In genomic region chr2:152069434-152069786, GRCm38 (mm10) we compare ENCODE assay signal across 17 mouse cellular contexts. TPM values are rescaled to one million over a fixed set of nuclear protein-coding genes. Genes with fewer than 3 reads are reported as not detected.
DNase-seq lines count a peak whose midpoint lies in the region; ATAC-seq and TF ChIP-seq lines count a peak whose summit lies in the region.
"Had no signal": no experiment of that assay in that cellular context is flagged by ENCODE, and none has a peak within 500 bp of the region (broad histone marks: within the 10 kb centered on the region; RNA-seq: fewer than 3 reads in every experiment).

No protein-coding gene starts in this region.

- no peak overlapping the region for H3K4me3 ChIP-seq in embryonic facial prominence, embryonic 10.5 days
- H3K4me3 ChIP-seq in forebrain, embryonic 12.5 days (replicated peaks), result no peak overlapping the region
- no peak overlapping the region for H3K4me3 ChIP-seq in hindbrain, embryonic 11.5 days (ENCODE audit: low read depth, low read length)
- H3K4me3 ChIP-seq in midbrain, embryonic 14.5 days (replicated peaks; ENCODE audit: low read depth, low read length), result no peak overlapping the region
- no peak overlapping the region for H3K4me3 ChIP-seq in heart, adult 2 months
- H3K4me3 ChIP-seq: limb, embryonic 15.5 days had no signal

- H3K27me3 ChIP-seq in embryonic facial prominence, embryonic 10.5 days (replicated peaks; ENCODE audit: low read depth, poor library complexity, severe bottlenecking), result peaks cover 13% of the 10 kb centered on the region; the same call in 1 of the 2 replicates
- H3K27me3 ChIP-seq in forebrain, embryonic 12.5 days, result 0 out of 2 replicates have a peak, but pooled peaks cover 6% of the 10 kb centered on the region
- no peaks in the 10 kb centered on the region; the same call in 1 of the 2 replicates for H3K27me3 ChIP-seq in hindbrain, embryonic 11.5 days (ENCODE audit: control insufficient read depth, insufficient read depth, low read length)
- no peaks in the 10 kb centered on the region for H3K27me3 ChIP-seq in midbrain, embryonic 14.5 days (ENCODE audit: control insufficient read depth, insufficient read depth, low read length)
- H3K27me3 ChIP-seq in heart, adult 2 months (ENCODE audit: control insufficient read depth, insufficient read depth, low read length), result peaks cover 2% of the 10 kb centered on the region; the same call in 1 of the 2 replicates

- no peak for TF ChIP-seq EP300 in heart, adult 2 months (IDR thresholded peaks at IDR 0.05; ENCODE audit: insufficient read depth, low read depth, low read length)

- H3K9ac ChIP-seq in forebrain, embryonic 12.5 days, result peak overlapping the region; percentile 25; the same call in 1 of the 2 replicates
- 0 out of 2 replicates have a peak overlapping the region, but pooled peaks have one; percentile 37 for H3K9ac ChIP-seq in hindbrain, embryonic 11.5 days (ENCODE audit: low read depth, low read length)
- no peak overlapping the region for H3K9ac ChIP-seq in midbrain, embryonic 14.5 days (replicated peaks; ENCODE audit: low read length)
- no peak overlapping the region for H3K9ac ChIP-seq in heart, adult 2 months (ENCODE audit: low read depth, low read length)
- H3K9ac ChIP-seq: limb, embryonic 15.5 days had no signal

- TF ChIP-seq POLR2A in heart, adult 2 months (IDR thresholded peaks at IDR 0.05; ENCODE audit: insufficient read depth, low read depth, low read length), result no peak

- TF ChIP-seq CTCF in heart, adult 2 months (IDR thresholded peaks at IDR 0.05), result no peak

- peak overlapping the region; percentile 57 for H3K27ac ChIP-seq in embryonic facial prominence, embryonic 10.5 days (replicated peaks)
- peak overlapping the region; percentile 94 for H3K27ac ChIP-seq in forebrain, embryonic 12.5 days
- peak overlapping the region; percentile 86 for H3K27ac ChIP-seq in hindbrain, embryonic 11.5 days (ENCODE audit: low read depth, low read length)
- H3K27ac ChIP-seq in midbrain, embryonic 14.5 days (replicated peaks; ENCODE audit: low read depth, low read length), result peak overlapping the region; percentile 70
- no peak overlapping the region for H3K27ac ChIP-seq in heart, adult 2 months
- H3K27ac ChIP-seq: limb, embryonic 15.5 days had no signal

- WGBS in embryonic facial prominence, embryonic 10.5 days, result 56% methylated on average over 9 of the region's 9 CpGs
- WGBS in forebrain, embryonic 12.5 days, result 31% methylated on average over 9 of the region's 9 CpGs
- WGBS in hindbrain, embryonic 11.5 days, result 32% methylated on average over 9 of the region's 9 CpGs
- 51% methylated on average over 9 of the region's 9 CpGs for WGBS in midbrain, embryonic 14.5 days
- WGBS in heart, adult 2 months, result 69% methylated on average over 9 of the region's 9 CpGs

- intact Hi-C loops in heart, adult 2 months (cut with DNase I), result no loop called here

- no peak for DNase-seq in embryonic facial prominence, embryonic 10.5 days (ENCODE audit: low spot score)
- no peak for DNase-seq in hindbrain, embryonic 11.5 days (ENCODE audit: low spot score)
- peak; percentile 43 for DNase-seq in midbrain, embryonic 14.5 days
- no peak for DNase-seq in heart, adult 2 months
- no peak for DNase-seq in layer of hippocampus, adult 9-11 months
- no peak for DNase-seq in ovary, postnatal 36 days (ENCODE audit: low spot score)
- DNase-seq: cerebellum, adult 9-11 months; gastrocnemius, postnatal 10 days; heart, postnatal 14 days; kidney, adult 9 months; kidney, postnatal 36 days; lung, adult 18-20 months; right cerebral cortex, adult 18-20 months had no signal

- no peaks in the 10 kb centered on the region for H3K79me2 ChIP-seq in heart, adult 2 months (replicated peaks; ENCODE audit: control insufficient read depth, insufficient read depth, low read length)

- H3K4me2 ChIP-seq in forebrain, embryonic 12.5 days, result peak overlapping the region; percentile 21
- H3K4me2 ChIP-seq in hindbrain, embryonic 11.5 days (replicated peaks; ENCODE audit: low read depth, low read length), result no peak overlapping the region
- no peak overlapping the region for H3K4me2 ChIP-seq in midbrain, embryonic 14.5 days (ENCODE audit: low read length)
- H3K4me2 ChIP-seq: heart, embryonic 11.5 days; limb, embryonic 15.5 days had no signal

- peaks cover 14% of the 10 kb centered on the region for H3K4me1 ChIP-seq in embryonic facial prominence, embryonic 10.5 days
- peaks cover 18% of the 10 kb centered on the region for H3K4me1 ChIP-seq in forebrain, embryonic 12.5 days
- H3K4me1 ChIP-seq in hindbrain, embryonic 11.5 days (replicated peaks; ENCODE audit: control insufficient read depth, insufficient read depth, low read length), result peaks cover 11% of the 10 kb centered on the region
- peaks cover 15% of the 10 kb centered on the region for H3K4me1 ChIP-seq in midbrain, embryonic 14.5 days (ENCODE audit: control insufficient read depth, insufficient read depth, low read length)
- no peaks in the 10 kb centered on the region for H3K4me1 ChIP-seq in heart, adult 2 months (ENCODE audit: control insufficient read depth, insufficient read depth, low read length)
- H3K4me1 ChIP-seq: limb, embryonic 15.5 days had no signal

- no peaks in the 10 kb centered on the region for H3K9me3 ChIP-seq in embryonic facial prominence, embryonic 10.5 days
- H3K9me3 ChIP-seq in forebrain, embryonic 12.5 days, result no peaks in the 10 kb centered on the region; the same call in 1 of the 2 replicates
- H3K9me3 ChIP-seq in hindbrain, embryonic 11.5 days (ENCODE audit: control insufficient read depth, low read length), result no peaks in the 10 kb centered on the region
- H3K9me3 ChIP-seq in midbrain, embryonic 14.5 days (ENCODE audit: control insufficient read depth, low read length), result no peaks in the 10 kb centered on the region
- H3K9me3 ChIP-seq: G1E; limb, embryonic 15.5 days had no signal

- no peaks in the 10 kb centered on the region for H3K36me3 ChIP-seq in embryonic facial prominence, embryonic 10.5 days (replicated peaks)
- H3K36me3 ChIP-seq in forebrain, embryonic 12.5 days (replicated peaks), result no peaks in the 10 kb centered on the region
- no peaks in the 10 kb centered on the region for H3K36me3 ChIP-seq in hindbrain, embryonic 11.5 days (ENCODE audit: control insufficient read depth, insufficient read depth, low read length)
- H3K36me3 ChIP-seq in midbrain, embryonic 14.5 days (ENCODE audit: control insufficient read depth, insufficient read depth, low read length), result no peaks in the 10 kb centered on the region
- no peaks in the 10 kb centered on the region for H3K36me3 ChIP-seq in heart, adult 2 months (ENCODE audit: control insufficient read depth, insufficient read depth, low read length)
- H3K36me3 ChIP-seq: G1E; limb, embryonic 15.5 days had no signal

- ATAC-seq in forebrain, embryonic 12.5 days (ENCODE audit: low FRiP score), result no peak
- peak; percentile 68 for ATAC-seq in hindbrain, embryonic 11.5 days (ENCODE audit: low FRiP score)
- no peak for ATAC-seq in midbrain, embryonic 14.5 days (ENCODE audit: low FRiP score, low TSS enrichment)

RNA-seq across cellular contexts. Expression of gene Scrt2, which starts 11.9 kb away (rescaled TPM):
- 0.93 and 1.5 TPM in 2 replicates for polyA plus RNA-seq in embryonic facial prominence, embryonic 10.5 days (2016; fragmentation: Nextera tagmentation; extraction: Ambion mirVana)
- polyA plus RNA-seq in forebrain, embryonic 12.5 days (2016; fragmentation: Nextera tagmentation; extraction: Ambion mirVana), result 15.3 and 15.6 TPM in 2 replicates
- 27.1 and 31.4 TPM in 2 replicates for polyA plus RNA-seq in hindbrain, embryonic 11.5 days (2014; fragmentation: Nextera tagmentation; extraction: Ambion mirVana)
- polyA plus RNA-seq in midbrain, embryonic 14.5 days (2014; fragmentation: Nextera tagmentation; extraction: Ambion mirVana), result 16.4 and 18.4 TPM in 2 replicates
- not detected for total RNA-seq in heart, adult 2 months (2021)
- not detected in 2 replicates for polyA plus RNA-seq in heart, adult 2 months (2012; rRNA removed)
- total RNA-seq: gastrocnemius, postnatal 10 days; heart, postnatal 14 days had no signal
- polyA plus RNA-seq: G1E; limb, embryonic 15.5 days had no signal

RNA-seq across cellular contexts. Expression of gene Srxn1, which starts 35.9 kb away (rescaled TPM):
- polyA plus RNA-seq in embryonic facial prominence, embryonic 10.5 days (2016; fragmentation: Nextera tagmentation; extraction: Ambion mirVana), result 10.7 and 12.4 TPM in 2 replicates
- polyA plus RNA-seq in forebrain, embryonic 12.5 days (2016; fragmentation: Nextera tagmentation; extraction: Ambion mirVana), result 12.0 and 12.9 TPM in 2 replicates
- 13.4 and 14.8 TPM in 2 replicates for polyA plus RNA-seq in hindbrain, embryonic 11.5 days (2014; fragmentation: Nextera tagmentation; extraction: Ambion mirVana)
- polyA plus RNA-seq in midbrain, embryonic 14.5 days (2014; fragmentation: Nextera tagmentation; extraction: Ambion mirVana), result 11.5 and 17.4 TPM in 2 replicates
- total RNA-seq in heart, adult 2 months (2021), result 10 to 100 TPM; 19.2 to 23.9 TPM
- polyA plus RNA-seq in heart, adult 2 months (2012; rRNA removed), result 35.9 and 40.0 TPM in 2 replicates

Comparison
In these comparisons a context has a peak if more than half of its experiments do, and no peak if none do; other contexts are left out.
1. H3K9ac ChIP-seq: peak in forebrain, embryonic 12.5 days (single experiment) and hindbrain, embryonic 11.5 days (single experiment); none in midbrain, embryonic 14.5 days (single experiment) and heart, adult 2 months (single experiment).